Mouse (Mus musculus) urinary bladder, adult 2 months (tissue): ENCODE data around the gene Arhgef28. TPM values are rescaled to one million over a fixed set of nuclear protein-coding genes. Genes with fewer than 3 reads are reported as not detected.

ENCODE experiments used
- DNase-seq: peaks from one replicate; pipeline ENCODE4 v3.0.0; 2022; ENCODE audit warnings: low spot score
- polyA plus RNA-seq: library from polyadenylated mRNA; depleted of rRNA; stranded (reverse); fragments of >200 nt; gene quantifications from 2 replicates; pipeline ENCODE4 v1.2.3, GENCODE M21; 2012

Gene Arhgef28
- polyA plus RNA-seq, 1 experiment, result 13.5 TPM

DNA sequence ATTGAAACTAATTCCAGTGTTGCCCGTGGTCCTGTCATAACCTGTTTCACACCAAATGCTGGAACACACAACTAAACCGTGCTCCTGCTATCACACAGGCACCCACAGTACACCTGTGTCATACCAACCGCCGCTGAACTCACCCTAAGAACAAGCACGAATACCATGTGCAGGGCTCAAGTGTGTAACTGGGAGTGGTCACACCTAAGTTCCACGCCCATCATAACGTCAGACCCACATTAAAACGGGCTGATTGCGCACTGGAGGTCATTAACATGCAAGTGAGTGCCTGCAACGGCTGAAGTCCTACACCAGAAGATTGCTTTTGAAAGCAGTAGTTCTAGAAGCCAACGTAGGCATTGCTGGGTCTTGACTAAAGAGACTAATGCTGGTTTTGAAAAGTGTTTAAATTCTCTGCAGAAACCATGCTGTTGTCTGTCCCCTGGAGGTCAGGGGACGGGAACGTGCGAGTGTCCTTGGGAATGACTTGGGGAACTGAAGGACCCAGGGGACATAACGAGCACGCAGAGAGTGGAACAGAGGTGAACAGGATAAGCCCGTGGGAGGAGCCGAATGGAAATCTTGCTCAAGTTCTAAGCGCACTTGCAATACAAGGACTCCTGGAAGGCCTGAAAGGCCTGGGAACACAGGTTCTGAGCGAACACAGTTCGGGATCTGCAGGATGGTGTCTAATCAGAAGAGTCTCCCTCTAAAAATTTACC, 22.9 kb downstream of the Arhgef28 start:
- no peak for DNase-seq

DNA sequence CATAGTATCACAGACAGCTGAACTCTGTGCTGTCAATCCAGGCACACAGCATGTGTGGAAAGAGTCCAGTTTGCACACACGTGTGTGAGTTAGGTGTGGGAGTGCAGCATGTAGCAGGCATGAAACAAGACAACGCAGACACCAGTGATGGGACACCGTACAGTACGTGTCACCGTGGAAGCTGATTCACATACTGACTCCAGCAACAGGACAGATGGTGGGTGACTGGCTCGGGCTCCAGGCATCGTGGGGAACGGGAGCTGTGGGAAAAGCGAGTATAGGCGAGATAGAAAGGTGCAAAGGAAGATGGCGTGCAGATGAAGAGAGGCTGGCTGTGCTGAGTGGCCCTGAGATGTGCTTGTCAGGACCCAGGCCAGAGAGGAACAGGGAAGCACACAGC, 23.9 kb downstream of the Arhgef28 start:
- no peak for DNase-seq

GRCm38 (mm10) chr13:98180636-98181035, 25.6 kb downstream of the Arhgef28 start:
- no peak for DNase-seq

DNA sequence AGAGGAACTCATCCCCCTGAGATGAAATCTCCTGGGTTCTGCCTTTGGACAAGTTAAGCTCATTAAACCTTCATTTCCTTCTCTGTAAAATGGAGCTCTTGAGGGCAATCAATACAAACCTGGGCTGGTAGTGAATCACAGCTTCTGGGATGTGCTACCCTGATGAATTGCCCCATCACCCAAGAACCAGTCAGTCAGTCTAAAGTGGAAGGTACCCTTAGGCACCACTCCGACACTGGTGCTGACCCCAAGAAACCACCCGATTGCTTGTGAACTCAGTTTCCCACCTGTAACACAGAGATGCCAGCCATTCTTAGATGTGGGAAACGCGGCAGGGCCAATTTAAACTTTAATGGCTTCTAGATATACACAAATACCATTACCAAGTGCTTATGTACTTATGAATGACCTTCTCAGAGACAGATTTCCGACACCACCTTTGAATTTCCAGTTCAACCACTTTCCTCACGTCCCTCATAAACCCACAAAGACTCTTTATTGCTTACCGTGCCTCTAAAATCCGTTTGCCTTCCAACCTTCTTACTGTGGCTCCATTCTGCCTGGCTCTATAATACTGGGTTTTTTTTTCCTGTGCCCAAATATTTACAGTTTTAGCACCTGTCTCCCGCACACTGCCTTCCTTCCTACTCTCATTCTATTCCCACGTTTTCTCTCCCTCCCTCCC, 30.8 kb downstream of the Arhgef28 start:
- no peak for DNase-seq

GRCm38 (mm10) chr13:98173008-98173407, 33.2 kb downstream of the Arhgef28 start:
- no peak for DNase-seq

- DNase-seq, result no peak
Measured at GRCm38 (mm10) chr13:98172365-98172764, 33.9 kb downstream of the Arhgef28 start.

- DNase-seq, result no peak
Measured at GRCm38 (mm10) chr13:98171706-98172105, 34.5 kb downstream of the Arhgef28 start.

- DNase-seq, result no peak
Measured at GRCm38 (mm10) chr13:98171257-98171656, 35.0 kb downstream of the Arhgef28 start.

- DNase-seq, result no peak
Measured at GRCm38 (mm10) chr13:98164878-98165277, 41.4 kb downstream of the Arhgef28 start.

DNA sequence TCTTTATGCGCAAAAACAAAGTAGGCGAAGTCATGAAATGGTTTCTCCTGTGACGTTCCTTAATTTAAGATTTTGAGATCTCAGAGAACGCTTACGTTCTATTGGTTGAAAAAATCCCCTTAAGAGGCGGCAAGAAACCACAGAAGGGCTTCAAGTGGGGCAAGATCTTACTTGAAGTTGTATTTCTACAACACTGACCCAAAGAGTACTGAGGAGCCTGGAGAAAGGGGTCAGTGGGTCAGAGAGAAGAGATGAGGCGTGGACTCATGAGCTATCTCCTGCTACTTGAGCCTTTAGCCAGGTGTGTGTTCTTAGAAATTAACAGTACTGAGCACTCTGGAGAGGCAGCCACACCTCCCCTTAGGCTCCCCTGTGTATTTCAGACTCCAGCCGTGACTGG, 44.7 kb downstream of the Arhgef28 start:
- DNase-seq, result no peak

DNA sequence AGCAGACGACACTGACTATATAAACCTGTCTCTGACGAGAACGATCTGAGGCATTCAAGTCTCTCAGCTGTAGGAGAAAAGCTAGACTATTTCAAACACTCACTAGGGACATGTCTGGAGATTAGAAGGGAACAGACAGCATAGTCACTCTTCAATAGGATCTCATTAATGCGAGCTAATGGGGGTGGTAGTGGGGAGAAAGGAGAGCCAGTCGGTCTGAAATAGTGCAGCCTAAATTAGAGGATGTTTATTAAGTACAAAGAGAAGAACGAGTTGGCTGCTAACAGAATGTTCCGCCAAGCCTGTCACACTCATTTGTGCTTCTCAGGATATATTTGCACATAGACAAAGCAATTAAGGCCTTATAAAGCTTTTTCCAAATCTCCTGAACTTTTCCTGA, 49.6 kb downstream of the Arhgef28 start:
- DNase-seq, result no peak

DNA sequence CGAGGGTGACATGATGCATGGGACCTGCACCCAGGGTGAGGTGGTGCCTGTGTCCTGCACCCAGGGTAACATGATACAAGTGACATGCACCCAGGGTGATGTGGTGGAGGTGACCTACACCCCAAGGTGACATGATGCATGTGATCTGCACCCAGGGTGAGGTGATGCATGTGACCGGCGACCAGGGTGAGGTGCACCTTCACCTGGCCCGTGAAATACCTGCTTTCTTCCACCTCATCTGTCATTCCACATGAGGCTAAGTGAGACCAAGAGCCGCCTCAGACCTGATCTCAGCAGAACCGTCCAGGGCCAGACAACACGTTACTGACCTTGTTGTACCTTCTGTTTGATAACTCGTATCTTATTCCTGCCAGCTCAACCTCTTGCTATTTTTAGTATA, 53.5 kb downstream of the Arhgef28 start:
- DNase-seq, result no peak

DNA sequence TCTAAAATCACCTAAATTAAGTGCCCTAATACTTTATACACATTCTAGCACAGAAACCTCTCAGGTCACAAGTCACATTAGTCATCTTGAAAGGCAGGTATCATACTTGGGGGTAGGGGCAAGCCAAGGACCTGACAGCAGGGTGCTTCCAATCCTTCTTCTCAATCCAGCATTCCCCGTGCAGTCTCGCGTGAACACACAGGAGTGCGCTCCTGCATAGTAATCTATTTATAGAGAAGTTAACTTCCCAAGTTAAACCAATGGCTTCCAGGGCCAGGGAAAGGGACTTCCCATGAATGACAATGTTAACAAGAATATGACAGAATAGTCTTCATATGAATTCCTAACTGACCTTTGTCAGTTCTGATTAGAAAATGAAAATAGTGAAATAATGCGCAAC, 58.7 kb downstream of the Arhgef28 start:
- no peak for DNase-seq

DNA sequence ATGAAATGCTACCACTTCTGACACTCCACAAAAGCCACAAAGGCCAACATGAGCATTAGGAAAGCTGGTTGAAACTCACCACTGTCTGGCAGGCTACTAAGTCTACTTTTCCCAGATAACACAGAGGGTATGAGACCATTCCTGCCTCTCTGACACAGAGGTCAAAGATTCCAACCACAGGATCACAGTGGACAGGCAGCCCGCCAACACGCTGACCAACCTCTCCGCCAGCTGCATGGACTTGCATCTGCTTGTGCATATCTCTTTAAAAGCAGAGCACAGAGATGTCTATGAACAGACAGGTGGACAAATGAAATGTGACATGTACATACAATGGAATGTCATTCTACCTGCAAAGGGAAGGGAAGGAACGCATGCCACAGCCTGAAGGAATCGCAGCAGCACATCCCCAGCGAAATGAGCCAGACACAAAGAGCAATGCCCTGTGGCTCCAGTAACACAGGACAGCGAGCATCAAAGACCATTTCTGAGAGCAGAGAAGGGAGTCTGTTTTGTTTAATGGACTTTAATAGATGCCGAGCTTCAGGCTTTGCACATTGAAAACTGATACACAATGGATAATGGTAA, 59.6 kb downstream of the Arhgef28 start:
- DNase-seq, result no peak

GRCm38 (mm10) chr13:98145310-98145709, 60.9 kb downstream of the Arhgef28 start:
- DNase-seq, result no peak

DNA sequence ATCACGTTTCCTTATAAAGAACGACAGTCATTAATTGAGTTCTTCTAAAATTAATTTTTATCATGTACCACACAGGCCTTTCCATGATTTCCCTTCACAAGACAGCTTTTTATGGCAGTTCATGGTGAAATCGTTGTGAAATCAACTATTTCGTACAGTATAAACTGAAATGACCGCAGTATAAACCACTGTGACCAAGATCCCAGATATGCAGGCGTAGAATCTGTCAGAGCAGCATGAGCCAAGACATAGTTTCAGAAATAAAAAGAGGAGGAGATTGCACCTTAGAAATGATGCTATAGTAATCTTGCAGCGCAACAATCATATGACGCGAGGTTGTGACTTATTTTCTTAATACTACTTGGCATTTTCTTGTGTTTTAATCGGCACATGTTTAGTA, 63.2 kb downstream of the Arhgef28 start:
- DNase-seq, result no peak

DNA sequence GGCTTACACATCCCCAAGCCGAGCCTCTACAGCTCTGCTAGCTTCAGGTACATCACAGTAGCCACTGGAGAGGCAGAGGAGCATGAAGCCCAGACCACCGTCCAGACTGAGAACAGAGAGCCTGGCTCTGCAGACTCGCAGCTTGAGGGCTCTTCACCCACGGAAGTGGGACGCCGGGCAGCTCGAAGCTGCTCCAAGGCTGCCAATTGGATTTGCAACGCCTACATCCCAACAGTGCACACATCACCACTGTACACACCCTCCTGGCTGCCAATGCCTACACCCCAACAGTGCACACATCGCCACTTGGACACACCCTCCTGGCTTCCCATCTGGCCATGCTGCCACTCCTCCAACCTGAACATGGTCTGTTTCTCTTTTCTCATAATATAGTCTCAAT, 65.6 kb downstream of the Arhgef28 start:
- no peak for DNase-seq

- no peak for DNase-seq
Measured at GRCm38 (mm10) chr13:98138786-98139185, 67.5 kb downstream of the Arhgef28 start.

DNA sequence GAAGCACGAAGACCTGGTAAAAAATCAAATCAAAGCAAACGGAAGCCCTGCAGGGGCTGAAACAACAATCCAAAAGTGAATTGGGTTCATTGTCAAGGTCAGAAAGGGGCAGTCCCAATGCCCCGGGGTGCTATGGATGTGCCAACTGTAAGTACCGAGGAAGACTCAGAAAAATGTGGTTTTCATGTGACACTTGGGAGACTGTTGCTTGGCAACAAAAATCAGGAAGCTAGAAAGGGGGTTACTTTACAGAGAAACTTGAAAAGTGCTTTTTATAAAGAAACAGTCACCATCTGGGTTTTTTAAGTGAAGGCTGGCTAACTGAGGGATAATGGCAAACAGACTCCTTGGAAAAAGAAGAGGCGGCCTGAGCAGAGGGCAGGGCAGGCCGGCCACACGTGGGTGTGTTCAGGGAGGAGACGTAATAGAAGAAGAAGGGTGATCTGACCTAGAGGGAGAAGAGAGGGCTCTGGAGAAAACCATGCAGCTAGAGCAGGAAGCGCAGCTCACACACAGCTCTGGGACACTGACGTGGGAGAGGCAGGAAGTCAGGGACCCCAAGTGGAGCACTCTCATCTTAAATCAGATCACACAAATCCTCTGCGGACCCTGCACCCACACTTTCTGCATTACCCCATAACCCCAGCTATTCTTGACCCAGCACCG, 70.2 kb downstream of the Arhgef28 start:
- no peak for DNase-seq

DNA sequence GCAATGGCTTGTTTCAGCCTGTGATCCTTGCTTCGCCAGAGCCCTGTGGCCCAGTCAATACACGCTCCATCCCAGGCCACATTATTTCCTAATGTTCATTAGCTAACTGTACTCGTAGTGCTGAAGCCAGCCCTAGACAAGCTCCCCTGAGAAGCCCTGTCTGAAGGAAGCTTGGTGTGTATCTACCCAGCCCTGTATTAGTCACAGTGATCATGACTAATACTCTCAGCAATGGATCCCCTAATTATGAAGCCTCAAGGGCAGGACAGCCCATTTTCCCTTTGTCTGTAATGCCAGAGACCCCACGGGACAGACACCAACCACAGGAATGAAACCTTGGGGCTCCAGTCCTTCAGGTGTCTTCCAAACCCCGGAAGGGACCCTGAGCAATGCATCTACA, 73.3 kb downstream of the Arhgef28 start:
- no peak for DNase-seq

GRCm38 (mm10) chr13:98132264-98132663, 74.0 kb downstream of the Arhgef28 start:
- DNase-seq, result no peak

DNA sequence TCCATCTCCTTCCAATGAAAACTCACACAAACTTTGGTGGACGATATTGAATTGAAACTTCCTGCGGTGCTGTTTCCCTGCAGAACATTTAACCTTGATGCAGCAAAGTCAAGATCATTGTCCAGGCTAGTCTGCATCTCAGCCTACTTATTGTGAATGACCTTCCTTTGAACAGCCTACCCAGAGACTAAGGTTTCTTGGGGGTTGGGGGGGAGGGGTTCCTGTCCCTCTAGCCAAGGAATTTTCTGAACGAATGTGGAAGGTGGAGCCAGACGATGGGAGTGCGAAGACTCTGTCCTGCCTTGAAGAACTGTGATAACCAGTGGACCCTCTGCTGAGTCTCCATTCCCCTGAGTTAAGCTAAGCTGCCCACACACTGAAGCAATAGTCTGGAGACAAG, 80.6 kb downstream of the Arhgef28 start:
- DNase-seq, result no peak
